Mouse (Mus musculus) cerebellum, adult 2 months (tissue): ENCODE results near the gene Rab10.

Experiments used
- CTCF ChIP-seq: fragments of 200-500 bp; IDR thresholded peaks from 2 replicates; pipeline ENCODE4 v1.5.1; 2011; ENCODE audit warnings: low read depth, mild to moderate bottlenecking, control low read depth, low read length, moderate library complexity, borderline replicate concordance; ENCODE audit not compliant: insufficient read depth
- POLR2A ChIP-seq: fragments of 200-500 bp; IDR thresholded peaks from 2 replicates; pipeline ENCODE4 v1.6.1; 2011; ENCODE audit warnings: low read length, control low read depth, borderline replicate concordance; ENCODE audit not compliant: insufficient read depth

DNA sequence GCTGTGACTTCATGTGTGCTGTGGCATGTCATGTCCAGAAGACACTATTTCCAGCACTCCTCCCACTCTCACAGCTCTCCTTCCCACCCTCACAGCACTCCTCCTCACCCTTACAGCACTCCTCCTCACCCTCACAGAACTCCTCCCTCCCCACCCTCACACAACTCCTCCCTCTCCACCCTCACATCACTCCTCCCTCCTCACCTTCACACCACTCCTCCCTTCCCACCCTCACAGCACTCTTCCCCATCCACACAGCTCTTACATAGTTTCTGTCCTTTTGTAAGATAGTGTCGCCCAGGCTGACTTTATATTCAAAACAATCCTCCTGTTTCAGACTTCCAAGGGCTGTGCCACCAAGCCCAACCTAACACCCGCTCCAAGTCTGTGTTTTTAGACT is 86.4 kb downstream of the Rab10 start:
- no peak for TF ChIP-seq CTCF
- TF ChIP-seq POLR2A = no peak
